Comparison of ENCODE assay signal across 8 mouse cellular contexts in genomic region chr3:123138274-123139003, GRCm38 (mm10).
A peak's percentile ranks its signal among the peaks of the same experiment; 100 is the strongest.
DNase-seq lines count a peak whose midpoint lies in the region; ATAC-seq and TF ChIP-seq lines count a peak whose summit lies in the region.

No protein-coding gene starts in this region.

- TF ChIP-seq CTCF in gastrocnemius, adult 2 months (IDR thresholded peaks at IDR 0.05), result no peak
- no peak for TF ChIP-seq CTCF in small intestine, adult 2 months (IDR thresholded peaks at IDR 0.05; ENCODE audit: extremely low read depth, insufficient read length, insufficient replicate concordance, low read depth, low read length)

- no peak for TF ChIP-seq POLR2A in small intestine, adult 2 months (IDR thresholded peaks at IDR 0.05; ENCODE audit: low read depth, low read length)

- no peaks in the 10 kb centered on the region for H3K4me1 ChIP-seq in forebrain, embryonic 14.5 days (ENCODE audit: control insufficient read depth, insufficient read depth, low read length)
- H3K4me1 ChIP-seq in forebrain, embryonic 13.5 days, result no peaks in the 10 kb centered on the region
- H3K4me1 ChIP-seq in kidney, embryonic 14.5 days (ENCODE audit: control insufficient read depth, insufficient read depth, low read length), result no peaks in the 10 kb centered on the region
- H3K4me1 ChIP-seq in small intestine, adult 2 months (ENCODE audit: control insufficient read depth, insufficient read depth, insufficient read length, low read length), result peaks cover 2% of the 10 kb centered on the region; the same call in 1 of the 2 replicates

- WGBS in forebrain, embryonic 14.5 days, result 85% methylated on average over 6 of the region's 6 CpGs
- WGBS in forebrain, embryonic 13.5 days, result 80% methylated on average over 6 of the region's 6 CpGs
- WGBS in kidney, embryonic 14.5 days, result 54% methylated on average over 6 of the region's 6 CpGs
- WGBS in small intestine, adult 2 months, result 59% methylated on average over 6 of the region's 6 CpGs

- no peak overlapping the region for H3K4me2 ChIP-seq in forebrain, embryonic 14.5 days (ENCODE audit: low read length)
- H3K4me2 ChIP-seq in forebrain, embryonic 13.5 days, result no peak overlapping the region
- H3K4me2 ChIP-seq in kidney, embryonic 14.5 days (replicated peaks; ENCODE audit: low read depth, low read length), result no peak overlapping the region

- intact Hi-C loops in gastrocnemius, adult 2 months (cut with DNase I), result no loop called here

- no peaks in the 10 kb centered on the region for H3K9me3 ChIP-seq in forebrain, embryonic 14.5 days (replicated peaks; ENCODE audit: control insufficient read depth, low read length)
- H3K9me3 ChIP-seq in forebrain, embryonic 13.5 days (replicated peaks), result no peaks in the 10 kb centered on the region
- no peaks in the 10 kb centered on the region for H3K9me3 ChIP-seq in kidney, embryonic 14.5 days (ENCODE audit: control insufficient read depth, low read length)

- H3K27me3 ChIP-seq in forebrain, embryonic 14.5 days (replicated peaks; ENCODE audit: control insufficient read depth, insufficient read depth, low read length), result no peaks in the 10 kb centered on the region
- H3K27me3 ChIP-seq in forebrain, embryonic 13.5 days, result no peaks in the 10 kb centered on the region
- no peaks in the 10 kb centered on the region for H3K27me3 ChIP-seq in kidney, embryonic 14.5 days (ENCODE audit: control insufficient read depth, insufficient read depth, low read length)
- no peaks in the 10 kb centered on the region for H3K27me3 ChIP-seq in small intestine, adult 2 months (ENCODE audit: control insufficient read depth, insufficient read depth, low read length)

- H3K4me3 ChIP-seq in forebrain, embryonic 14.5 days (ENCODE audit: low read depth, low read length), result no peak overlapping the region
- no peak overlapping the region for H3K4me3 ChIP-seq in forebrain, embryonic 13.5 days
- peak overlapping the region; percentile 33 for H3K4me3 ChIP-seq in gastrocnemius, adult 2 months
- H3K4me3 ChIP-seq in kidney, embryonic 14.5 days (ENCODE audit: low read length), result no peak overlapping the region
- H3K4me3 ChIP-seq in small intestine, adult 2 months (ENCODE audit: low read depth, low read length), result no peak overlapping the region

- H3K9ac ChIP-seq in forebrain, embryonic 14.5 days (ENCODE audit: low read length), result no peak overlapping the region
- no peak overlapping the region for H3K9ac ChIP-seq in forebrain, embryonic 13.5 days
- no peak overlapping the region for H3K9ac ChIP-seq in kidney, embryonic 14.5 days (ENCODE audit: low read depth, low read length)

- peak; percentile 23 for DNase-seq in forebrain, embryonic 14.5 days (ENCODE audit: low spot score)
- peak; percentile 45 for DNase-seq in 3134 (ENCODE audit: extremely low read depth, insufficient read length, low spot score)
- DNase-seq in gastrocnemius, adult 2 months, result peak; percentile 85

- H3K36me3 ChIP-seq in forebrain, embryonic 14.5 days (ENCODE audit: control insufficient read depth, insufficient read depth, low read length), result no peaks in the 10 kb centered on the region
- no peaks in the 10 kb centered on the region for H3K36me3 ChIP-seq in forebrain, embryonic 13.5 days (ENCODE audit: poor library complexity, severe bottlenecking)
- H3K36me3 ChIP-seq in kidney, embryonic 14.5 days (ENCODE audit: control insufficient read depth, insufficient read depth, low read length), result no peaks in the 10 kb centered on the region
- no peaks in the 10 kb centered on the region for H3K36me3 ChIP-seq in small intestine, adult 2 months (ENCODE audit: control insufficient read depth, insufficient read depth, low read length)

- ATAC-seq in forebrain, embryonic 14.5 days, result no peak
- no peak for ATAC-seq in forebrain, embryonic 13.5 days
- ATAC-seq in kidney, embryonic 14.5 days (ENCODE audit: low FRiP score, low TSS enrichment), result no peak
- ATAC-seq in megakaryocyte-erythroid progenitor cell, adult 5-6 weeks (replicated peaks; ENCODE audit: low FRiP score, low TSS enrichment, poor library complexity, severe bottlenecking), result no peak
- ATAC-seq in granulocyte monocyte progenitor cell, adult 5-6 weeks (replicated peaks; ENCODE audit: poor library complexity, severe bottlenecking), result no peak

- H3K27ac ChIP-seq in forebrain, embryonic 14.5 days (ENCODE audit: low read depth, low read length), result no peak overlapping the region
- H3K27ac ChIP-seq in forebrain, embryonic 13.5 days, result no peak overlapping the region
- peak overlapping the region; percentile 82 for H3K27ac ChIP-seq in gastrocnemius, adult 2 months
- peak overlapping the region; percentile 47; the same call in 1 of the 2 replicates for H3K27ac ChIP-seq in kidney, embryonic 14.5 days (ENCODE audit: low read depth, low read length)
- 0 out of 2 replicates have a peak overlapping the region, but pooled peaks have one; percentile 51 for H3K27ac ChIP-seq in small intestine, adult 2 months (ENCODE audit: insufficient read depth, low read depth, low read length)

Comparison
In these comparisons a context has a peak if more than half of its experiments do, and no peak if none do; other contexts are left out.
1. DNase-seq: peak in every context shown above with its lines; median percentile 85 in gastrocnemius, adult 2 months; 45 in 3134; 23 in forebrain, embryonic 14.5 days.
2. H3K27ac ChIP-seq: peak in gastrocnemius, adult 2 months (single experiment), kidney, embryonic 14.5 days (single experiment) and small intestine, adult 2 months (single experiment); none in forebrain, embryonic 14.5 days (single experiment) and forebrain, embryonic 13.5 days (single experiment).